Mouse (Mus musculus): ENCODE data around the gene Gm9913. TPM values are rescaled to one million over a fixed set of nuclear protein-coding genes. Genes with fewer than 3 reads are reported as not detected.

Gene Gm9913
- under 1 TPM; 0.08 to 0.15 TPM for total RNA-seq (2021)
- long read RNA-seq, experiment 1 = 0 reads
- long read RNA-seq, experiment 2 = 0 reads

- peak; percentile 69 for DNase-seq
Observed at GRCm38 (mm10) chr2:125505006-125505745, at the start of gene Gm9913. Gene Gm9913 (plus strand): TSS chr2:125505089.

- no peak for DNase-seq
Observed at GRCm38 (mm10) chr2:125456059-125456789, 48.7 kb upstream of the Gm9913 start.

- DNase-seq = no peak
Observed at GRCm38 (mm10) chr2:125459087-125459486, 45.8 kb upstream of the Gm9913 start.

- DNase-seq = no peak
Observed at GRCm38 (mm10) chr2:125464036-125464435, 40.9 kb upstream of the Gm9913 start.

GRCm38 (mm10) chr2:125470553-125471295 is 34.2 kb upstream of the Gm9913 start:
- DNase-seq = peak; percentile 46

- DNase-seq = no peak
Observed at GRCm38 (mm10) chr2:125471721-125472120, 33.2 kb upstream of the Gm9913 start.

- no peak for DNase-seq
Observed at GRCm38 (mm10) chr2:125473228-125473627, 31.7 kb upstream of the Gm9913 start.

- DNase-seq = no peak
Observed at GRCm38 (mm10) chr2:125474690-125475089, 30.2 kb upstream of the Gm9913 start.

GRCm38 (mm10) chr2:125476231-125476630 is 28.7 kb upstream of the Gm9913 start:
- no peak for DNase-seq

- DNase-seq = no peak
Observed at GRCm38 (mm10) chr2:125477367-125477766, 27.5 kb upstream of the Gm9913 start.

GRCm38 (mm10) chr2:125478705-125479104 is 26.2 kb upstream of the Gm9913 start:
- DNase-seq = no peak

- no peak for DNase-seq
Observed at GRCm38 (mm10) chr2:125480057-125480456, 24.8 kb upstream of the Gm9913 start.

GRCm38 (mm10) chr2:125481116-125481515 is 23.8 kb upstream of the Gm9913 start:
- DNase-seq = no peak

GRCm38 (mm10) chr2:125481531-125482317 is 23.2 kb upstream of the Gm9913 start:
- DNase-seq = no peak

GRCm38 (mm10) chr2:125484164-125484563 is 20.7 kb upstream of the Gm9913 start:
- peak; percentile 41 for DNase-seq

GRCm38 (mm10) chr2:125484910-125485309 is 20.0 kb upstream of the Gm9913 start:
- peak; percentile 41 for DNase-seq

- no peak for DNase-seq
Observed at GRCm38 (mm10) chr2:125489979-125490378, 14.9 kb upstream of the Gm9913 start.

GRCm38 (mm10) chr2:125492050-125492900 is 12.6 kb upstream of the Gm9913 start:
- DNase-seq = no peak

- DNase-seq = no peak
Observed at GRCm38 (mm10) chr2:125494291-125494690, 10.6 kb upstream of the Gm9913 start.

- DNase-seq = no peak
Observed at GRCm38 (mm10) chr2:125494831-125495812, 9.8 kb upstream of the Gm9913 start.

All from gastrocnemius, postnatal 25 days (tissue).